Mouse (Mus musculus) bone marrow macrophage, adult 2 months (primary cell): ENCODE measurements around the gene Rftn2. TPM values are rescaled to one million over a fixed set of nuclear protein-coding genes. Genes with fewer than 3 reads are reported as not detected.

ENCODE experiments used
- H3K27ac ChIP-seq: 2 replicates; pipeline ENCODE4 v1.5.1; 2012; ENCODE audit warnings: low read depth, low read length; ENCODE audit not compliant: insufficient read depth
- H3K4me1 ChIP-seq: 2 replicates; pipeline ENCODE4 v1.6.1; 2012; ENCODE audit warnings: low read length; ENCODE audit not compliant: control insufficient read depth, insufficient read depth
- H3K4me3 ChIP-seq: 2 replicates; pipeline ENCODE4 v1.5.1; 2012; ENCODE audit warnings: mild to moderate bottlenecking, low read length, moderate library complexity; ENCODE audit not compliant: insufficient read depth
- CTCF ChIP-seq: IDR thresholded peaks from 2 replicates; pipeline ENCODE4 v1.5.1; 2012; ENCODE audit warnings: low read depth, mild to moderate bottlenecking, low read length, moderate library complexity
- POLR2A ChIP-seq: IDR thresholded peaks from 2 replicates; pipeline ENCODE4 v1.6.1; 2012; ENCODE audit warnings: mild to moderate bottlenecking, low read depth, low read length, borderline replicate concordance
- polyA plus RNA-seq: library from polyadenylated mRNA; stranded (reverse); fragments of >200 nt; gene quantifications from 2 replicates; pipeline ENCODE4 v1.2.4, GENCODE M21; 2012; ENCODE audit not compliant: missing spikeins, insufficient read depth, insufficient read length

Gene Rftn2
- polyA plus RNA-seq, 1 experiment, result 2.8 TPM

DNA sequence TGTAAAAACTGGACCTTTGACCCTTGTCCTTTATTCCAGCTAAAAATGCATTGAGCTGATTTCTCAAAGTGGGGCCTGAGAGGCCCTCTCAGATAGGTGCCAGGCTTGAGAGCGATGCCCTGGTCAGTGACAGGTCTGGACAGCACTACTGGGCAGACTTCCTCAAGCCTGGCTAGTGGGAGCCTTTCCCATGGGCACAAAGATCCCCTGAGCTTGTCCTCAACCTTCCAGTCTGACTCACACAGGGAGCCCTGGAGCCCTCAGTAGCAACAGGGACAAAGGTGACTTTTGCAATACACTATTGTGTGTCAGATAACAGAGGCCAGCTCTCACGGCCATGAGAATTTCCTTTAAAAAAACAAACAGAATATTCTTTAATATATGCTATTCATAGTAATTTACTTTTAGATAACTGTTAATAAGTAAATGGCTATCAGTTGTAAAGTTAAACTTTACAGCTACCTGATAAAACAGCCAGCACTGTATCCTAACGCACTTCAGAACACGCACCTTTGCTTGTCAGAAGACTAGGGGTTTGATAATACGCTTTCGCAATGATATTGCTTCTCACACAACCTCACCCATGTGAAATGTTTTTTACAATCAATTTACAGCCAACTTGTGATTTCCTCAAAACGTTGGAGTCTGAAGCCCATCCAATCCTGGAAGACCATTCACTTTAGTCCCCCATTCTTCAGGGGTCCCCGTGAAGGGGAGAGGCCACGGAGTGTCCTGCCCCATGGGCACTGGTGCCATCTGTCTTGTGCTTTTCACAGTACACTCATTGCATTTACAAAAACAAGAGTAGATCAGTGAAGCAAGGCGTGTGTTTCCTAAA is 52.6 kb downstream of the Rftn2 start:
- Histone ChIP-seq H3K4me1 (no peaks in the 10 kb centered on the region), H3K4me3 (no peak overlapping the region), H3K27ac (no peak overlapping the region)
- TF ChIP-seq CTCF (no peak), POLR2A (no peak)

DNA sequence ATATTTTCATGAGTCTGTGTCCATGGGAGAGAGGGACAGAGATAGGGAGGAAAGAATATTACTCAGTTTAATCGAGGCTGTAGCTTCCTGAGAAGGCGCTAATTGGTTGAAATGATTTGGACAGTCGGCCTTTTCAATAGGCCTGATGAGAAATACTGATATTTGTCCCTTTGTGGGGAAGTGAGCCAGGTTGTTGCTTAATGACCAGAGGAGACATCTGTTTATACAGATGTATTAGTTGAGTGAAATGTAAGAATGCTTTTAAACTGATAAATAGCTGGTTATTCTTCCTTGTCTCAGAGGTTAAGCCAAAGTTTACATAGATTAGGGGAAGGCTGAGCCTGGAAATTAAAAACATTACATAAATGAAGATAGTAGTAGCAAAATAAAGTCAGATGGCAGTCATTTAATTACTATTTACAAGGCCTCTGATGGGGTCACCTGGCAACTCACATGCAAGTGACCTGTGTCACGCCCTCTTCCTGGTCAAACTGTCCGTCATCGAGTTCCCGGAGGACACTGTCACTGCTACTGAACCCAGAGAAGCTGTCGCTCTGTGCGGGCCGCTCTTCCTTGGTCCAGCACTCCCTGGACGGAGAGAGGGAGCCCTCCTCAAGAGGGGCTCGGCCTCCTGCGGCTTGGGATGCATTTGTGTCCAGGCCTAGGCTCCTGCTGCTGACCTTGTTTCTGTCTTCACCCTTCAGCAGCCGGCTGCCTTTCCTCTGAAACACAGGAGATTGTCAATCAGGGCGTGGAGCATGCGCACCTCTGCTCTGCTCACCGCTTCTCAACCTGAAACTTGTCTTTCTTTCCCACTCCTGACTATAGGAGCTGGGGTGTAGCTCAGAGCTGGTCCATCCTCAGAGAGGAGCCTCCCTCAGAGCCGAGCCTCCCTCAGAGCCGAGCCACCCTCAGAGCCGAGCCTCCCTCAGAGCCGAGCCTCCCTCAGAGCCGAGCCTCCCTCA is 54.9 kb downstream of the Rftn2 start:
- Histone ChIP-seq H3K27ac (no peak overlapping the region), H3K4me1 (no peaks in the 10 kb centered on the region), H3K4me3 (no peak overlapping the region)
- TF ChIP-seq CTCF, result no peak
- TF ChIP-seq POLR2A, result no peak

DNA sequence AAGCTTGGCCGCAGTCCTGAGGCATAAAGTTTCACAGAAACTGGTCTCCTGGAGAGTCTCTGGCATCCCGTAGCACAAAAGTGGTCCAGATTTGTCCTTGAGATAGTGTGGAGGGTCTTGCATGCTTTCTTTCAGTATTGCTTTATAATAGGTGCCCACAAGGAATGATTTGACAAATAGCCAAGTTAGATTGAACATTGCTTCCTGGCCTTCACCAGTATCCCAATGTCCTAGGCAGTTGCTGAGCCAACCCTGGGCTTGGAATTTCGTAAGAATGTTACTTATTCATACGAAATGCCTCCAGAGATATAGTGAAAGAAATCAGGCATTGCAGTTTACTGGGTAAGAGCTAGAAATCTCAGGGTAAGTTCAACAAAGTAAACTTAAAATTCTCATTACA is 58.0 kb downstream of the Rftn2 start:
- Histone ChIP-seq H3K4me3 (no peak overlapping the region), H3K4me1 (0 out of 2 replicates have a peak, but pooled peaks cover 4% of the 10 kb centered on the region), H3K27ac (no peak overlapping the region)
- TF ChIP-seq CTCF (no peak), POLR2A (no peak)

DNA sequence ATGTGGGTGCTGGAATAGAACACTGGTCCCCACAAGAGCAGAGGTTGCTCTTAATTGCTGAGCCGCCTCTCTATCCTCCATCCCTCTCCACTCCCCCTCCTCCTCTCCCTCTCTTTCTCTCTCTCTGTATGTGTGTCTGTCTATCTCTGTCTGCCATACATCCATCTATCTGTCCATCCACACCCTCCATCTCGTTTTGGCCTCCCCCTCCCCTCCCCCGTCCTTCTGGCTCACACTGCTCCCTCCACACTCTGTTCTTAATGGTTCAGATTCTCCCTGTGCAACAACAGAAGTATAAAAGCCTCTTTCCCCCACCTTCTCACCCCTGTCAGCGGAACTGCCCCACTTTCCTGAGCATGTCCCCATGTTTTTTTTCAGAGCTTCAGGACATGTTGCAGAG is 59.0 kb downstream of the Rftn2 start:
- Histone ChIP-seq H3K27ac (no peak overlapping the region), H3K4me1 (0 out of 2 replicates have a peak, but pooled peaks cover 4% of the 10 kb centered on the region), H3K4me3 (no peak overlapping the region)
- TF ChIP-seq CTCF (no peak), POLR2A (no peak)

DNA sequence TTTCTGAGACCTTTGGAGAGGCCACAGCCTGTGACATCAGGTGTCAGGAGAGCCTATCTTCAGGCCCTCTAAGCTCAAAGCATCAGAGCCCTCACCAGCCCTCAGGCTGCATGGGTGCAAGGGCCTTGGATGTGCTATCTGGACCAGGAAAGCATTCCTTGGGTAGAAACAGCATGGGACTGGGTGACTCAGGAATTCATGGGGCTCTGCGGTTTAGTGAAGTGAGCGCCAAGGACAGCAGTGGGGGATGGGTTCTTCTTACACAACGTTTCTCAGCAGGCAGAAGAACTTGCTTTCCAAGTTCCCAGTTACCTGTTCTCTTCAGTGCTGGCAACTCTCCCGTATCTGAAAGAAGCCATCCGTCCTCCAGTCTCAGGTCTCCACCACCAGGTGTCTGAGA is 62.6 kb downstream of the Rftn2 start:
- H3K27ac ChIP-seq, result no peak overlapping the region
- no peak overlapping the region for H3K4me3 ChIP-seq
- 0 out of 2 replicates have a peak, but pooled peaks cover 4% of the 10 kb centered on the region for H3K4me1 ChIP-seq
- no peak for TF ChIP-seq CTCF
- TF ChIP-seq POLR2A, result no peak

DNA sequence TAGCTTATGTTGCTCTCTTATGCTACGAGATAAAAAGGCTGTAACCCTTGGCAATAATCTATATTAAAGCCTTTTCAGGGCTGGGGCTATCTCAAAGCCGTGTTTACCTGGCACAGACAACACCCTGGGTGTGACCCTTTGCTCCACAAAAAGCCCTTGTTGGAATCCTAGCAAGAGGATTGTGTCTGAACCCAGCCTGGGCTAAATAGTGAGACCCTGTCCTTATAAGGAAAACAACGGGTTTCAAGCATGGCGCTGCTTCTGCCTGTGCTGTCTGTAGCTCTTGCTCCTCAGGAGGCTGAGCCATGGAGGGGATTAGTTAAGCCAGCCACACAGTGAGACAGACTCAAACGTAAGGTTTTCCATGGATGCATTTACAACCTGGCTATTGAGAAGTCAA is 63.8 kb downstream of the Rftn2 start:
- Histone ChIP-seq H3K27ac (no peak overlapping the region), H3K4me3 (no peak overlapping the region), H3K4me1 (0 out of 2 replicates have a peak, but pooled peaks cover 4% of the 10 kb centered on the region)
- no peak for TF ChIP-seq POLR2A
- TF ChIP-seq CTCF, result no peak

DNA sequence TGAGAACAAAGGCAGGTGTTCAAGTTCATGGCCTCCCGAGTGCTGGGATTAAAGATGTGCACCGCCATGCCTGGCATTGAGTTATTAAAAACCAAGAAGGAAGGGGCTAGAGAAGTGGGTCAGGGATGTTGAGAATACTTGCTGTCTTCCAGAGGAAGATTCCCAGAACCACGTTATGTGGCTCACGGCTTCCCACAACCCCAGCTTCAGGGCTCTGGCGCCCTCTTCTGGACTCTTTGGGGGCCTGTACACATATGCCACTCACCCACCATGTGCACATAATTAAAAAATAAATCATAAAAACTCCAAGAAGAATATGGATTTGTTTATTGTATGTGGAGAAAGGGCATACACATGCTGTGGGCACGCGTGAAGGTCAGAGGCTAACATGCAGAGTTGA is 64.7 kb downstream of the Rftn2 start:
- Histone ChIP-seq H3K4me1 (0 out of 2 replicates have a peak, but pooled peaks cover 4% of the 10 kb centered on the region), H3K27ac (no peak overlapping the region), H3K4me3 (no peak overlapping the region)
- peak; percentile 73 for TF ChIP-seq CTCF
- TF ChIP-seq POLR2A, result no peak

DNA sequence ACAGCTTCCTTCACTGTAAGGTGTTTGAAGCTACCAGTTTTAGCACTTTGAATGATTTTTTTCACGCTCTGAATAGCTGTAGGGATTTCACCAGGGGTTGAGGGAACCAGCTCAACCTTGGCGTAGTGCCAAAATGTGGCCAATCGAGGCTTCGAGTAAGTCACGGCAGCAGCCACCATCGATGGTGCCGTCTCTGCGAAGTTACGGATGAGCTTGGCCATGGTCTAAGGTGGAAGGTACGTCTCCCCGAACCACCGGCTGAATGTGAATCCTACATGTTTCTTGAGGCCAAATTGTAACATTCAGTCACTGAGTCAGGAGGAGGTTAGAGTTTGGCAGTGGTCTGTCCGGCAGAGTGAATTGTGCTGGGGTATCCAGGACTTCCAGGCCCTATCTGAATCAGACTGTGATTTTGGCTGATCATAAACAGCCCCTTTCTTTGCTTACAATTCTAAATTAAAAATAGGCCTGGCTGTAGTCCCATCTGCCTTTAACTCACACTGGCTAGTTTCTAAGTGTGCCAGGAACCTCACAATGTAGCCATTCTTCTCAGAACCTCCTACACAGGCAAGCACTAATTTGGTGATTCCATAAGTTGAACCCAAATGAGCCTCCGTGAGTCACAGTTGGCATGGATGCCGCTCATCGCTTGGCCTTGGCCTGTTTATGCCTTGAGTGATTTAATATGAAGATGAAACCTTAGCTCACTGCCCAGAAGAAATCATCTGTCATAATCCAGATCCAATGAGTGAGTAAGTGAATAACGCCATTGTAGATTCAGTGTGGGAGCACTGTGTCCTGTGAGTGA is 65.5 kb downstream of the Rftn2 start:
- H3K4me3 ChIP-seq, result no peak overlapping the region
- TF ChIP-seq POLR2A (no peak), CTCF (no peak)
- H3K4me1 ChIP-seq, result 0 out of 2 replicates have a peak, but pooled peaks cover 4% of the 10 kb centered on the region
- no peak overlapping the region for H3K27ac ChIP-seq

DNA sequence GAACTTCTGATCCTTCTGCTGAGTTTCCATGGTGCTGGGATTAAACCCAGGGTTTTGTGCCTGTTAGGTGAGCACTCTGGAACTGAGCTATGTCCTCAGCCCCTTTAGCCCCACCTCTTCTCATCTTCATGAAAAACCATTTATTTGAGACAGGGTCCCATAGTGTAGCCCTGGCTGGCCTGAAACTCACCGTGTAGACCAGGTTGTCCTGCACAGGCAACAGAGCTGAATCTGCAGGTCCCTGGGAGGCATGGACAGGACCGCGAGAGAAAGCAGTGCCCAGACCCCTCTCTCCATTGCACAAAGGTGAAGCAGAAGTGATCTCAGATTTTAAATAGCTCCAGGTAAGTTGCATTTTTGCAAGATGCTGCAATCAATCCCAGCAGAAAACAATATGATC is 66.4 kb downstream of the Rftn2 start:
- 0 out of 2 replicates have a peak, but pooled peaks cover 4% of the 10 kb centered on the region for H3K4me1 ChIP-seq
- no peak overlapping the region for H3K4me3 ChIP-seq
- H3K27ac ChIP-seq, result no peak overlapping the region
- no peak for TF ChIP-seq POLR2A
- TF ChIP-seq CTCF, result no peak
